Mouse (Mus musculus) left cerebral cortex, adult 18-20 months (tissue): Measurements from ENCODE around the gene AC131692.1. TPM values are rescaled to one million over a fixed set of nuclear protein-coding genes. Genes with fewer than 3 reads are reported as not detected.
A peak's percentile ranks its signal among the peaks of the same experiment; 100 is the strongest.
"Not testable (repeated sequence)": the region's sequence is repeated elsewhere in the genome, so short reads cannot be mapped to it uniquely, and the experiment has no call there.

ENCODE experiments used
- DNase-seq, 2 experiments: peaks; one replicate each; pipeline ENCODE4 v3.0.0; 2021 to 2022; ENCODE audit warnings: low spot score in 2 of 2, mixed read lengths in 1 of 2
- total RNA-seq, 2 experiments: library from RNA; stranded (reverse); gene quantifications; 2 replicates each; pipeline ENCODE4 v1.2.3; 2021

AC131692.1 gene
- total RNA-seq, 2 experiments from 2014 or later, result not detected

GRCm38 (mm10) chr19:6117346-6117985 is 23.2 kb downstream of the AC131692.1 start:
- DNase-seq, result no peak

GRCm38 (mm10) chr19:6117986-6118676 is 23.9 kb downstream of the AC131692.1 start, which contains the start of gene Sac3d1:
Sac3d1 (minus strand) TSS chr19:6118650.
- peak; percentile 90 for DNase-seq

- no peak for DNase-seq
Measured at GRCm38 (mm10) chr19:6118677-6119185, 24.5 kb downstream of the AC131692.1 start.

GRCm38 (mm10) chr19:6121761-6122160 is 27.5 kb downstream of the AC131692.1 start:
- DNase-seq, result no peak

- no peak for DNase-seq
Measured at GRCm38 (mm10) chr19:6123330-6123729, 29.1 kb downstream of the AC131692.1 start.

DNA sequence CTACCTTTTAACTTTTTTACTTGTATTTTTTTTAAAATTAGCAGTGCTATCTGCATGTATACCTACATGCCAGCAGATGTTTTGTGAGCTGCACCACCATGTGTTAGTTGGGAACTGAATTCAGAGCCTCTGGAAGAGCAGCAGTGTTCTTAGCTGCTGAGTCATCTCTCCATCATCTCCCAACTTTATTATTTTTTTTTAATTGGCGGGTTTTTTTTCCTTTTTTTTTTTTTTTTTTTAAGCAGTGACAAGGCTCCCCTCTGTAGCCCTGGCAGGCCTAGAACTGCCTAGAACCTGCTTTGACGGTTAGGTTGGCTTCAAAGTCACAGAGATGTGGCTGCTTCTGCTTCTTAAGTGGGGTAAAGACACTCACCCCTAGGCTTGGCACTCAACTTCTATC is 30.7 kb downstream of the AC131692.1 start:
- no peak for DNase-seq

- peak in 1 of 2 experiments; percentile 50 for DNase-seq
Measured at GRCm38 (mm10) chr19:6126289-6126688, 32.1 kb downstream of the AC131692.1 start.

- DNase-seq, result no peak
Measured at GRCm38 (mm10) chr19:6126789-6127580, 32.8 kb downstream of the AC131692.1 start.

DNA sequence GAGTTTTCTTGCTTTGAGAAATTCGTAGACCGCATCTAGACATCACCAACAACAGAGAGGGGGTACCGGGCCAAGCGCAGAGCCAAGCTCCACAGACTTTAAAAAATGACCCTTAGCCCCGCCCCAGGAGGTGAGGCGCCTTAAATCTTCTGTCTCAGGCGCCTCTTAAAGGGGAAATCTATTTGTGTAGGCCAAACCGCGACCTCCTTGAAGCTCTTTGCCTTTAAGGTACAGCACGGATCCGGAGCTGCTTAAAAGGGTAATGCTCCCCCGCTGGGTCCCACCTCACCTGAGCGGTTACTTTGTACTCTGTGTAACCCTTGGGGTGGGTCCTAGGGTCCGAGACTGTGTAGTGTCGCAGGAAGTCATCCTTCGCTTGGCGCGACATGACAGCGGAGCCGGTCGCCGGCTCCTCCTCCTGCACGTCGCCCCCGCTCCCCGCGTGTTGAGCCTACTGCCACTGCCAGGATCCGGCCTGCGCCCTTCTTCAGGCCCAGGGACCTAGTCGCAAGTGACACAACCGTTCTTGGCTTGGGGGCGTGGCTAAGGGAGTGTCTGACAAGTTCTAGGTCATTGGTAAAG is 33.6 kb downstream of the AC131692.1 start, which contains the start of gene Snx15:
Snx15 (minus strand) TSS at position 545 of the 582 bp plus-strand sequence.
- DNase-seq, result peak; percentile 93 to 94

GRCm38 (mm10) chr19:6130414-6131128 is 36.4 kb downstream of the AC131692.1 start:
- DNase-seq, result not testable (repeated sequence)

DNA sequence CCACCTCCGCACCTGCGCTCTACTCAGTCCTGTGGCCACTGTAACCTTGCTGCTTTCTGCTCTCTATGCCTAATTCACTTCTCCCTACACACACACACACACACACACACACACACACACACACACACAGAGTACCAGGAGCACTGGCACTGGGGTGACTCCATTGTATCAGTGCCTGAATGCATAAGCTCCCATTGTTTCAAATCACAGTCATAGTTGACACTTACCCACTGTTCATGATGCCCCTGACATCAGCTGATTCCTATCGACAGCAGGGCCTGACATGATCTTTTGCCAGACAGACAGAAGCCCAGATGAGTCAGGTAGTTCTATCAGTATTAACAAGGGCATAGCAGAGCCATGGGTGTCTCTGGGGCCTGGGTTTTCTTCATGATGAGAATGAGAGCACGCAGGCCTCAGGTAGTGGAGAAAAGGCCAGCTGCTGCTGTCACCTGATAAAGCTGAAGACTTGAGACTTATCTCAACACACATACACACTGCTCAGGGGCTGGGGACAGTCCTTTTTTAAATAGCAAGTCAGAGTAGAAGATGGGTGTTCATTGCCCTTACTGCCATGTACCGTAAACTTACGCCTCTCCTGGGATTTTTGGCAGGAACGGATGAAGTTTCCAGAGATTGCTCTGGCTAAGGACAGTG is 38.1 kb downstream of the AC131692.1 start:
- DNase-seq, result no peak

DNA sequence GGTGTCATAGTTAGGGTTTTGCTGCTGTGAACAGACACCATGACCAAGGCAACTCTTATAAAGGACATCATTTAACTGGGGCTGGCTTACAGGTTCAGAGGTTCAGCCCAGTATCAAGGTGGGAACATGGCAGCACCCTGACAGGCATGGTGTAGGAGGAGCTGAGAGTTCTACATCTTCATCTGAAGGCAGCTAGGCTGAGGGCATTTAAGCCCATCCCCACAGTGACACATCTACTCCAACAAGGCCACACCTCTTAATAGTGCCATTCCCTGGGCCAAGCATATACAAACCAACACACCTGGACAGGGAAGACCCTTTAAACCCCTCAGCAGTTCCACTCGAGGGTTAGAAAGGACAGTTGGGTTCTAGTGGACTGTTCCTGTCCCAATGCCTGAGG is 39.0 kb downstream of the AC131692.1 start:
- not testable (repeated sequence) for DNase-seq

DNA sequence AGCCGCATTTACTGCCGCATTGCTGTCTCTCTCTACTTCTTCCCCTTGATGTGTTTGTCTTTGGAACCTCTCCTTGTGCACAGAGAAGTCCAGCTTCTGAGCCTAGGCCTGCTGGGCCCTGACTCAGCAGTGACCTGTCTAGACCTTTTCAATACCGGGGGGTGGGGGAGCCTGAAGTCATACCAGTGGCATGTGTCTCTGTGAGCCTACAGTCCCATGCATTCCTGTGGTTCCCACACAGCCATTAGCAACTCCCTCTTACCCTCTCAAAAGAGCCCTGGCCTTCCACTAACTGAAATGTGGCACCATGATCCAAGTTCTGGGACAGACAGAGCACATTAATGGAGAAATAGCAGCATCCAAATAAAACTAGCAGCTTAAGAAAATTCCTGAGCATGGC is 42.2 kb downstream of the AC131692.1 start:
- no peak for DNase-seq

DNA sequence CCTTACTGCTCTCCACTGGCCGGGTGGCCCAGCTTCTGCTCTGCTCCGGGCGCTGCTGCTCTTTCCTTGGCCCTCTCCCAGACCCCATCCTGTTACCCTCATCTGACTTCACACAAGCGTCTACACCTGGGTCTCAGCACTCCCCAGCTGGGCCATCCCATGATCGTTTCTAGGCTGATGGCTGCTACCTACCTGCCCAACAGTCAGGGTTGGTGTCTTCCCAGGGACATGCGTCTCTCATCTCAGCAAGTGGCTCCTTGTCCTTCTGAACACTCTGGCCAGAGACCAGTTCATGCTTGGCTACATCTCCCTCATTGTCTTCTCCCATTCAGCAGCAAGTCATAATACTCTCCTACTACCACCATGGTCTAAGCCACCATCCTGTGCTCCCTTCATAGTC is 45.5 kb downstream of the AC131692.1 start:
- no peak for DNase-seq

DNA sequence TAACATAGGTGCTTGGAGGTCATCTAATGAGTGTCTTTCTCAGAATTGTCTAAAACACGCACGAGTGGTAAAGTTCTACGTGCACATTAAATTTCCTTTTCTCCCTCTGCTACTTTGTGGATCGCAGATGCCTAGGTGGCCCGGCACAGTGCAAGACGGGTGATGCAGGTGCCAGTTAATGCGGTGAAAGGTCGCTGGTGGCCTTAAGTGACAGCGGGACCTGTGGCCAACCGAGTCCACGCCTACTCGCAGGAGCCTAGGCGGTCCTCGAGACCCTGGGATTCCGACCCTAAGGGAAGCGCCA is 46.1 kb downstream of the AC131692.1 start:
- DNase-seq, result no peak

- DNase-seq, result peak; percentile 87 to 91
Measured at GRCm38 (mm10) chr19:6140678-6141393, 46.6 kb downstream of the AC131692.1 start, which contains the start of gene Batf2. Batf2 (plus strand) TSS chr19:6140983.

DNA sequence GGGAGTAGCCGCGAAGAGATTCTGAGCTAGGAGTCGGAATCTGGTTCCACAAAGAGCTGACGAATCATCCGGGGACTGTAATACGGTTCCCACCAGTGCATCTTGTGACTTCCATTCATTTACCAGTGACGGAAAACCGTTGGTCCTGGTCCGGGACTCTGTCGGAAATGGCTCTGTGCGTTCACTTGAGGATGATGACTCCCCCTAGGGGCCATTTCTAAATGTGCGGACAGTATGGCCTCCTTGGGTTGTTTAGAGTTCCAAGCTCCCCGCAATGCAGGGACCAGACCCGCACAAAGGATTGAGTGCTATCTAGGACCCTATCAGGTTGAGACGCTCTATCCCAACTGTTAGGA is 47.2 kb downstream of the AC131692.1 start, which contains the start of gene Arl2:
Arl2 (minus strand) TSS at position 155 of the 356 bp plus-strand sequence.
- DNase-seq, result peak; percentile 74 to 76

DNA sequence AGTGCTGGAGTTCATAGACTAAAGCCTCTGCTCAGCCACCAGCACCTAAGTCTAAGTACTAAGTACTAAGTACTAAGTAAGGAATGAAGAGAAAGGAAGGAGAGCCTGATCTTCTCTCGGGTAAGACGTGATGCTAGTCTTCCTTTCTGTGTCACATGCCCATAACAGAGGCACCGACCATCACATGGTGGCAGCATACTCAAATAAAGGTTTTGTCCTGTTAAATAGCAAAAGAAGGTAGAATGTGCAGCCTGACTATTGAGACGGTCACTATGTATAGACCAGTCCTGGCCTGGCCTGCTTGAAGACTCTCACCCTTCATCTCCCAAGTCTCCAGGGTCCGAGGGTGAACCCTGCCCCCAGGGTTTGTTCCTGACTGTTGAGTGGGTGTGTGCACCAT is 50.6 kb downstream of the AC131692.1 start:
- no peak for DNase-seq
